Mouse (Mus musculus) gastrocnemius, adult 8-10 months (tissue): Measurements from ENCODE around the gene Mtfr1l. TPM values are rescaled to one million over a fixed set of nuclear protein-coding genes. Genes with fewer than 3 reads are reported as not detected.
A peak's percentile ranks its signal among the peaks of the same experiment; 100 is the strongest.

ENCODE experiments used
- DNase-seq, 2 experiments: peaks; one replicate each; pipeline ENCODE4 v3.0.0; 2022; ENCODE audit warnings: low spot score in 2 of 2
- total RNA-seq, 4 experiments: library from RNA; stranded (reverse); gene quantifications; 2 replicates each; pipeline ENCODE4 v1.2.4; 2022

Mtfr1l gene
- total RNA-seq, result 100 to 1,000 TPM; 129 to 173 (median 151) TPM

DNA sequence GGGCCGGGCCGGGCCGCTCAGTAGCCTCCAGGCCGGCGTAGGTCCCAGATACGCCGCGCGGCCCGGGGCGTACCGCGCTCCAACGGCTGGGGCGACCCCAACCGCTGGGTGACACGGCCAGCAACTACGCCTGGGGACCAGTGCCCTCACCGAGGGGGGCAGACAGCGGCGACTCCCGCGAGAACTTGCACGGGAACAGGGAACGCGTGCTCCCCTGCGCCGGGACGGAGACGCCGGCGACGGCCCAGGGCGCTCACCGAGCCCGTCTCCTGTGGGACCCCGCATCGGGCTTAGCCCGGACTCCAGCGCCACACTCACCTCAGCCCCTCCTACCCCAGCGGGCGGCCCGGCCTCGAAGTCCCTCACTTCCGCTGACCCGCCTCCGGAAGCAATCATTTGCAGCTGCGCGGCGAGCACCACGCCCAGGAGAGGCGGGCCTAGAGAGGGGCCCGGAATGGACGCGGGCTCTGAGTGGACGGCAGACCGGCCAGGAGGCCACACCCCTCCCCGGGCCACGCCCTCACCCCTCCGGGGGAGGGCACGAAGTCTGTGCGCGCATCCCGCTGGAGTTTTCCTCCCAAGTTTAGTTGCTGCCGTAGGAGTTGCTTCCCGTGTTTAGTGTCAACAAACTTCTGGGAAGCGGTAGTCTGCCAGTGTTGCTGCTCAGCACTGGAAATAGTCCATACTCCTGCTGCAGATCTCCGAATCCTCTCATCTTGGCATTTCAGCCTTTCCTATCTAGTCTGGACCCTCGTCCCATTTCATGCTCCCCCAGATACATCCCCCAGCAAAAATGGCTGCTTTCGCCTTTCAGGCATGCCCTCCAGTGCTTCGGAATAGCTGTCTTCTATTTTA, at the start of gene Mtfr1l:
Mtfr1l (minus strand) TSS at position 456 of the 855 bp plus-strand sequence.
- peak; percentile 97 to 98 for DNase-seq

DNA sequence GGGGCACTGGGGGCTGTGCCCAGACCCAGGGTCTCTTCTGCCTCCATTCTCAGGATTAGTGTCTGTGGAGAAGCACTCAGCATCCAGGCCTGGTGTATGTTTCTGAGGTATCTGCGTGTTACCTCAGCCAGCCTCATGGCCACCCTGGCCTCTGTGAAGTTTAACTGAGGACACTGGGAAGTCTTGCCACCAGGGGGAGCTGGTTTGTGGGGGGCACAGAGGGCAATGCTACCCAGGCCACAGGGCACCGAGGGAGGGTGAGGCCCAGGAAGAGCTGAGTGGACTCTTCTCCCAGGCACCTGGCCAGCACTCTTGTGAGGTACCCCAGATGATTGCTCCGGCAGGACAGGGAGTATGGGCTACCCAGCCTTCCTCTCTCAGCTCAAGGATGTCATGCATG, 48.3 kb upstream of the Mtfr1l start:
- no peak for DNase-seq

DNA sequence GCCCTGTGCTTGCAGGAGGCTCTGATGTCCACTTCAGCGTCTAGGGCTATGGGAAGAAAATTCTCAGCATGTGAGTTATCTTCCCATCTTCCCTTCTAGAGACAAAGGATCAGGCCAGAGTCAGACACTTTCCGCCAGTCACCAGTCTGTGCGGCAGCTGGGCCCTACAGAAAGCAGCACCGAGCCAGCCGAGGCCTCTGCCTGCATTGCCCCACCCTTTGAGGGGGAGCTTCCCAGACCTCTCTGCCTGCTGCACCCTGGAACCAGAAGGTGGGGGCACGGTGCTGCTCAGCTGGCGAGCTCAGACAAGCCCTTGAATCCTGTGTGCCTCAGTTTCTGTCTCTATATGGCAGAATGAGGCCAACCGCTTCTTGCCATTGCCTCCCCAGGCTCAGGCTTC, 46.2 kb upstream of the Mtfr1l start:
- no peak for DNase-seq

DNA sequence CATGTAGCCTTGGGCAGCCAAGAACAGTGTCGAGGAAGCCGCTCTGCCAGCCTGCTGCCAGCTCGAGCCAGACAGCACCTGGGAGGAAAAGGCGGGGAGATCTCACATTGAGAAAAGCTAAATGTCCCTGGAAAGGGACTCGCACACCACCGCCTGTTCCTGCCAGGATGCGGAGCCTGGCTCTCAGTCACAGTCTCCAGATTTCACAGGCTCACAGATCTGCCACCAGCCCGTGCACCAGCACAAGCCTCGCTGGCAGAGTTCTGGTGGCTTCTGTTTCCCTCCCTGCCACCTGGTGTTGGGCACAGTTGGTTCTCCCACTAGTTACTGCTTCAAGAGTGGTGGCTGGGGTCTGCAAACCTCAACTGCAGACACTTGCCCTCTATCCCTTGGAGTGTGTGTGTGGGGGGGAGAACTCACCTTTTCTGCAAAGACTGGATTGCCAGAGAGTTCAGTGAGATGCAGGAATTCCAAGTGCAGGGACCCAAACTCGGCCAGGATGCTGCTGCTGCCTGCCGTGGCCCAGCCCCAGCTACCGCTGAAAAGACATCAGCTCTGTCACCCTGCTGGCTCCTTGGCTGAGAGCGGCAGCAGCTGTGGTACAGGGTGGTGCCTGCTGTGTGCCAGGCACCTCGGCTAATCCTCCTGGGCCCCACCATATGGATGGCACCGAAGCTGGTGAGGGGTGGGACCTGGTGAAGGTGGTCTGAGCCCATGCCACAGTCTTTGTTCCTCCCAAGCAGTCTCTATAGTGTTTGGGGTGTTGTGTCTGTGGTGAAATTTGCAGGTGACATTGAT, 45.4 kb upstream of the Mtfr1l start:
- DNase-seq, result no peak

DNA sequence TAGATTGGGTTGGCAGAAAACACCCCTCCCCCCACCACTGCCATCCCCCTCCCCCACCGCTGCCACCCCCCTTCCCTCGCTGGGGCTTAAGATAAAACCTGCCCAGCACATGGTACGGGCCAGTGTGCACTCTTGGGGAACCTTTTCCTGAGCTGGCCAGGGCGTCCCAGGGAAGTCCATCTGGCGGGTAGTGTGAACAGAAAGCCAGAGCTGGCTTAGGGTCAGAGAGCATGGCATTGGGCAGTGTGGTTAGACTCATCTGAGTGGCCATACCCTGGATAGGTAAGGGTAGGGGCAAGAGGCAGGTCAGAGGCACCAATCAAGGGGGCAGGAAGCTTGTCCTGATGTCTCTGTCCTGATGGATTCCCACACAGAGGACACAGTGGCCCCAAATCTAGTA, 44.4 kb upstream of the Mtfr1l start:
- no peak for DNase-seq

DNA sequence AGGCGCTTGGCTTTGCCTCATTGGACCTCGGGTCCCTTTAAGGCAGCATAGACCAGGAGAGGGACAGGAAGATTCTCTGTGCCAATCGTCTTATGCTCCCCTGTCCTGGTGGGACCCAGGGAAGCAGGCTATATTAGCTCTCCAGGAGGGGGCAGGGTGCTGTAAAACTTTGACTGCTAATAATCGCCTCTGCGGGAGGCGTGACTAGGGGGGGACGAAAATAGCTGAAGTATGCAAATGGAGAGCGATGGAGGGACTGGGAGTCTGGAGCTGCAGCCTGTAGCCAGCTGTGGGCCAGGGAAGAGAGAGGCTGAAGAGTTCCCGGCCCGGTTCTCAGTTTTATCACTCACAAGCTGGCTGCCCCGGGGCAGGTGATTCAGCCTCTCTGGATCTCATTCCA, 44.0 kb upstream of the Mtfr1l start:
- DNase-seq, result no peak

DNA sequence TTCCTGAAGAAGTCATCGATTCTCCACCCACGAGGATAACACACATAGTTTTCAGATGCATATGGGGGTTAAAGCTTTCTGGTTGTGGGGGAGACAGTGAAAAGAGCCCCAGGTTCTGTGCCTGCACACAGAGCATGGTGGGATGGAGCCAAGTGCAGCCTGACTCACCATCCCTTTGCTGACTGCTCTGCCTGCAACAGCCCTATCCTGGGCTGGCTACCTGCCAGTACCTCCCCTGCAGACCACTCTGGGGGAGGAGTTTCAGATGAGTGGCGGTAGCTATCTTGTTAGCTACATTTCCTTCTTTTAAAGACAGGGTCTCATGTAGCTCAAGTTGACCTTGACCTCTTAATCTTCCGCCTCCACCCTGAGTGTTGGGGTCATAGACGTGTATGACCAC, 43.2 kb upstream of the Mtfr1l start:
- DNase-seq, result no peak

DNA sequence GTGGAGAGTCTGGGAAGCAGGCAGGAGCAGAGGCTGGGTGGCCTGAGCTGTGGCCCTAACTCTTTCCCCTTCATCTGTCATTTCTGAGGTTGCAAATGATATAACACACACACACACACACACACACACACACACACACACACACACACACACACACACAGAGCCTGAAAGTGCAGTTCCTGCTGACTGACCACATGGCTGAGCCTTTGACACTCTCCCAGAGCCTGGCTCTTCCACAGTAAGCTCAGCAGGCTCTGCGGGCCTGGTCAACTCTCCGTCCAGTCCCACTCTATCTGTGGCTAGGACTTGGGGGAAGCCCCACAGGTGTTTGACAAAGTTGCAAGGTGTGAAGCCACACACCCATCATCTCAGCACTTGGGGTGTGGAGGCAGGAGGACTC, 42.1 kb upstream of the Mtfr1l start:
- no peak for DNase-seq

DNA sequence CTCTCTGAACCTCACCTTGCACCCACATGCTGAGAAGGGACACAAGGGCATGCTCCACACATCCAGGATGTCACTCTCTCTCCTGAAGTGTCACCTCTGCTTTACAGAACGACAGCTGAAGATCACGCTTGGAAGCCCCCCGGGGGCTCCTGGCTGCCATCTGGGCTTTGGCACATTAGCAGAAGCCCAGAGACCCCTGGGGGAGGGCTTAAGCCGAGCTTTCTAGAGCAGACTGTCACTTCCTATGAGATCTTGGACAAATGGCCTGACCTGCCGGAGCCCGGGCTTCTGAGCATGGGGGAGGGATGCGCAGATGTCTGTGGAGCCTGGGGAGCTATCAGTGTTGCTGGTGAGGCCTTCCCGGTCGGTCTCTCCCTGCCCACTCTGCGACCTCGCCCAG, 40.3 kb upstream of the Mtfr1l start:
- no peak for DNase-seq

DNA sequence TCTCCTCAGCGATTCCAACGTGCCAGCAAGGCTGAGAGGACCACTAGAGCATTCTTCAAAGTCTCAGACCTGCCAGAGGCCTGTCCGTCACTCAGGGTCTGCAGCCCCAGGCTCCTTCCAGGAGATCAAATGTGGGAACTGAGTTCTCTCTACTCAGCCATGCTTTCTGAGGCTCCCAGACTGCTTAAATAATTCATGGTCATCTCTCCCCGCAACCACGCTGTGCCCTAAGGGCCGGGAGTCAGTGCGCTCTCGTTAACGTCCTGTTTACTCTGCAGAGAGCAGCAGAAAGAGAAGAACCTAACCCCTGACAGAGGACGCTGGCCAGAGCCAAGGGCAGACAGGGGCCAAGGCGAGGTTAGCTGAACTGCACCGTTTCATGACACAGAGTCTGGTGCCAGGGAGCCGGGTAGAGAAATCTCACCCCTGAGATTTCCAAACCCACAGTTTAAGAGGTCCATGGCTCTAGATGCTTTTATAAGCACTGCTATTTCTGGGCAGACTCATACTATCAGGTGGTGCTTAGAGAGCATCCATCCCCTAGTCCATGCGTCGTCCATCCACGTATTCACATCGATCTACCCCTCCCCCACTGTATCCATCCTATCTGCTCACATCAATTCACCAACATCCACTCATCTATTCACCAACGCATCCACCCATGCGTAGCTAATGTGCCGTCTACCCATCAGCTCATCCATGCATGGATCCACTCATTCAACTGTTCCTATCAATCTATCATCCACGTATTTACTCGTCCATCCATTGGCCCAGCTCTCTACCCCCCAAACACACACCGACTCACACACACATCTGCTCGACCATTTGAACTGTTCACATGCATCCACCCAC, 37.5 kb upstream of the Mtfr1l start:
- DNase-seq, result peak in 1 of 2 experiments; percentile 53

DNA sequence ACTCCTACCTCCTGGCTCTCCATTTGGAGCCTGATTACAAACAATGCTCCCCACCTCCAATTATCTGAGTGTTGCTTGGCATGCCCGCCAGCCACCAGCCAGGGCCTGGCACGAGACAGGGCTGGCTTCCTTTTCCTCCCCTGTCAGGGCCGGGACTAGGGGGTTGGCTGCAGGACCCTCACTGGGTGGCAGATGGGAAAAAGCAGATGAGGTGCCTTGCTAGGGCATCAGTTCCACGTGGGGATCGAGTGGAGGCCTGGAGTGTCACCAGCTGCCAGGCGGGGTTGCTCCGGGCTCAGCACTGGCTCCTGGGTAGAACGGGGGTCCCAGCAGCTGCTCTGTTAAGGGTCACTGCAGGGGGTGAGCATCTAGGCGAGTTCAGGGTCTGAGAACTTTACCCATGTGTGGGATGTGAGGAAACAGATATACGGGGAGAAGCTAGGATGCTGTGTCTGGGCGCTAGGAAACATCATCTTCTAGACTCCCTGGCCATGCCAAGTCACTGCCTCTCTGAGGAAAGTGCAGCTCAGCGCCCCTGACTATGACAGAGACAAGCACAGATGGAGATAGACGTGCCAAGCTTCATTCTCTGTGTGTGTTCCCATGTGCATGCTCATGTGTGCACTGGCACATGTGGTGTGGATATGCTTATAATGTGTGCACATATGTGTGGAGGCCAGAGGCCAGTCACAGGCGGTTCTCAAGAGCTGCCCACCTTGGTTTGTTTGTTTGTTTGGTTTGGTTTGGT, 35.7 kb upstream of the Mtfr1l start:
- DNase-seq, result no peak

DNA sequence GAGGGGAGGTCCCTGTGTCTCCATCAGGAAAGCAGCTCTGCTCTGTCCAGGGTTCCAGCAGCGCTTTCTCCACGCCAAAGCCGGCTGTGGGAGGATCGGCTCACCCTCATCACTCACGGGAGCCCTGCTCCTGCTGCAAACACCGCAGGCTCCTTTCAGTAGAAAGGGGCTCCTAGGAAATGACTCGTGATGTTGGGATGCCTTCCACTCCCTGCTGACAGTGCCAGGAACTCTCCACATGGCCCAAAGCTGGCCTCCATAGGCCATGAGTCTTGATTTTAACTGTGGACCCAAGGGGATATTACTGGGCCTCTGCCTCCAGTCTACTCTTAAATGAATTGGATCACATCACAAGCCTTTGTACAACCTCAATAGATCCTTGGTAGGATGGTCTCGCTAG, 34.6 kb upstream of the Mtfr1l start:
- DNase-seq, result no peak

DNA sequence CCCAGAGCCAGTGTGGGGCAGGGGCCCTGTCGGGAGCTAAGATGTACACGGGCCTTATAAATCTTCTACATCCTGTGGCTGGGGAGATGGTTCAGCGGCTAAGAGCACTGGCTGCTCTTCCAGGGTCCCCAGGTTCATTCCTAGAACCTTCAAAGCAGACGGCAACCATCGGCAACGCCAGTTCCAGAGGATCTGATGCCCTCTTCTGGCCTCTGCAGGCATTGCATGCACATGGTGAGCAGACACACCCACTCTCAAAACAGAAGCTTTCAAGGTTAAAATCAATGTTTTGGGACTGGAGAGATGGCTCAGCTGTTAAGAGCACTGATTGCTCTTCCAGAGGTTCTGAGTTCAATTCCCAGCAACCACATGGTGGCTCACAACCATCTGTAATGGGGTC, 34.0 kb upstream of the Mtfr1l start:
- DNase-seq, result no peak

DNA sequence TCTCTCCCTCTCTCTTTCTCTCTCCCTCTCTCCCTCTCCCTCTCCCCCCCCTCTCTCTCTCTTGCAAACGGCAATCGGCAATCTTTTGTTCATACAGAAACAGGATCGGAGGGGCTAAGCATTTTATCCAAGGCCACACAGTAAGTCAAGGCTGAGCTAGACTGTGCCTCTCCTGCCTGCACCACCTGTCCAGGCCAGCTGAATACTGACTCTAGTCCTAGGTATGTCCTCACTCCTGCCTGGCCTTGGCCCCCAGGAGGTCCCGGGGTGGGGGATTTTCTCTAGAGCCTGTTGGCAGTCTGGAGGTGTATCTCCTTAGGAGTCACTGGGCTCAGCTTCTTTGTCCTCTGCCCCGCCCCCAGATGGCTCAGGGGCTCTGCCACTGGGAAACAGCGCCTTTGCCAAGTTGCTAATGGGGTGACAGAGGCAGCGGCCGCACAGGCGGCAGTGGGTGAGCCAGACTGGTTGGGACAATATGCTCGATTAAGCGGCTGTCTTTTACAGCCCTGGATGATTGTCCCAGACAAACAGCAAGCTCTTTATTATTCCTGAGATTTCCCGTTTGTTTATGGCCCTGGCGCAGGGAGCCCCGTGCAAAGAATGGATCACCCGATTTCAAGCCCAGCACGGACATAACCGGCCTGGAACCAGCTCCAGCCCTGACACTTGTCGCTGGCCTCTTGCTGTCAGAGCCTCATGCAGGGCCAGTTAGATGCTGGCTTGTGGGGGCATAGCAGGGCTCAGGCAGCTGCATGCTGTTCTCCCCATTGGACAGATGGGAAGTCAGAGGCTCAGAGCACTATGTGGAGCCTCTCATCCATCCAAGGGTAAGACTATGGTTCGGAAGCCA, 32.4 kb upstream of the Mtfr1l start:
- no peak for DNase-seq

DNA sequence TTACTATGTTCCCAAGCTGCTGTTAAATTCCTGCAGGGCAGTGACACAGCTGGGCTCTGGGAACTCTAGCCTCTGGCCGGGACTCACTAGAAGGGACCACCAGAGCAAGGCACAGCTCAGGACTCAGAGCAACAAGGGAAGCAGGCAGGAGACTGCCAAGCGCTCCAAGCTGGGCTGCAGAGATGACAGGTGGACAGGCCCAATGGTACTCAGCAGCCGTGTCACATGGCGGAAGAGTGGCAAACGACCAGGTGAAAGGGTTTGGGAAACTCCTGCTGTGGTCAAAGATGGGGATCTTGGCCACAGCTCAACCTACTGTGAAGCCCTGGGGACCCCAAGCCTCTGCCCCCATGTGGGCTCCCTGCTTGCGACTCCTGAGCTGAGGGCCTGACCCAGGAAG, 28.9 kb upstream of the Mtfr1l start:
- no peak for DNase-seq

DNA sequence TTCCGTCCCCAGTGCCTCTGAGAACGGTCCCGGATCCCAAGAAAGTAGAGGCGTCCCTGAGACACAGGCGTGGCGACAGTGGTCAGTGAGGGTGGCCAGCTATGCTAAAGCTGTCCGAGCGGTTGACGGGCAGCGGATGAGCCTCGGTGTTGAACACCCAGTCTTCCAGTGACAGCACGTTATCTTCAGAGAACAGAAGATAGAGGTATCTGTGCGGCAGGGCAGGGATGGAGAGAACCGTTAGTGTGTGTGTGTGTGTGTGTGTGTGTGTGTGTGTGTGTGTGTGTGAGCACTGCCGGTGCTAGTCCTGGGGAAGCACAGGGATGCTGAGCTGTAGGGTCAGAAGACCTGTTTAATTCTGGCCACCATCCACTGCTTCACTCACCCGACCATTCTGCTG, 28.4 kb upstream of the Mtfr1l start:
- no peak for DNase-seq

DNA sequence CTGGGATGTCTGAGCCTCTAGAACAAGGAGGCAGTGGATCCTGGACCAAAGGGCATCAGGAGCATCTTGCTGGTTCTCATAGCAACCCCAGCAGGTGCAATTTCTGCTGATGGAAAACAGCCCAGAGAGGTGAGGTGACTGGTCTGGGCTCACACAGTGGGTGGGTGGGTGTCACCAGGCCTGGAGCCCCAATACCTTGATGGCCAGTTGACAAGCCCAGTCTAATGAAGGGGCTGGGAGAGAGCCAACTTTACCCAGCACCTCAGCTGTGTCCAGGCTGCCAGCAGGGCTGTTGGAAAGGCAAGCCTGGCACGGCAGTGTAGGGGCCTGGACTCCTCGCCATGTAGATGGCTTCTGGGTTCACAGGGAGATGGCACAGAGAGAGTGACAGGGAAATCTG, 26.8 kb upstream of the Mtfr1l start:
- no peak for DNase-seq

DNA sequence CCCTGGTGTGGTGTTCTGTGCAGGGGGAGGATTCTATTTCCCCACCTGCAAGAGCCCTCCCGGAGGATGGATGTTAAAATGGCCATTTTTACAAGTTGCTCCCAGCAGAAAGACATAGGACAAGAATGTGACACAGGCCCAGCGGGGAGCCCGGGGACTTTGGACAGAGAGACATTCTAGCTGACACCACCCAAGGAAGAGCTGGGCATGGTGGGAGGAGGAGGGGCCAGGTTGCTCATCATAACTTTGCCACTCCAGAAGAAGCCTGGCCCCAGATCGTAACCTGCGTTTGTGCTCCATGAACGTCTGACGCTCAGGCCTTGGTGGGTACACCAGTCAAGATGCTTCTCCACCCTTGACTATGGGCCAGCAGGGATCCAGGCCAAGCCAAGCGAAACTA, 25.5 kb upstream of the Mtfr1l start:
- no peak for DNase-seq

DNA sequence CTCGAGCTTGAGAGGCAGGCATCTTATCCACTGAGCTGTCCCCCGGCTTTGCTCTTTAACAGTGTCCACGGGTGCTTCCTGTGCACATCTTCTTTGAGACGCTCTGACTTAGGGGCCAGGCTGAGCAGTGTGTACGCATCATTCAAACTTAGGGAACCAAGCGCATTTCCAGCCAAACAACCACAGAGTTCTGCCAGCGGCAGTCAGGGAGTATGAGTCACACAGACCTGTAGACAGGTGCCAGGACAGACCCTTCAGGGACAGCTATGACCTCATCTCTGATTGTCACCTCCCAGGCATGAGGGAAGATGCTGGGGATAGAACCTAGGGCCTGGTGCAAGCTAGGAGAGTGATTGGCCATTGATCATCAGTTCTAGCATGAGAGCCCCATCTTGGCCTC, 24.0 kb upstream of the Mtfr1l start:
- DNase-seq, result no peak

DNA sequence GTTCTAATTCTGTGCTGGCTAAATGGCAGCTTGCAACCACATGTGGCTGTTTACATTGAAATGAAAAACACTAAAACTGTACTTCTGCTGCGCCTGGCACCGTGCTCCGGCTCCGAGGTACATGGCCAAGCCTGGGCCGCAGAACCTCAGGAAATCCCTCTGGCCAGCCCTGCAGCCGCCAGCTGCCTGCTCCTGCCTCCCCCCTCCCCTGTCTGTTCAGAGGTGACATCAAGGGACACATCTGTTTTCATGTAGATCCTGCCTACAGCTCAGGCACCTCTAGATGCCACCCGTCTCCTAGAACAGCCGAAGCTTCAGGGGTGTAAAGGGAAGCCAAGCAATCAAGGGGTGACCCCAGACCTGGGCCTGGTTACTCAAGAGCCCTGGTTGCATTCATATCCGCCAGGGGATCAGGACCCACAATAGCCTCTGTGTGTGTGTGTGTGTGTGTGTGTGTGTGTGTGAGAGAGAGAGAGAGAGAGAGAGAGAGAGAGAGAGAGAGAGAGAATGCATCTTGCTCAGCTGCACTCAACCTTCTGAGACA, 23.5 kb upstream of the Mtfr1l start:
- no peak for DNase-seq
